Mouse (Mus musculus): ENCODE measurements around the gene Ccdc7b. TPM values are rescaled to one million over a fixed set of nuclear protein-coding genes. Genes with fewer than 3 reads are reported as not detected.

The Ccdc7b gene
- not detected for polyA plus RNA-seq (2014; fragmentation: Illumina TruSeq; extraction: RNeasy Lipid Tissue Mini Kit (QIAGEN cat#74804); ENCODE audit: low read depth, low replicate concordance)

GRCm38 (mm10) chr8:129066834-129067233 lies at the start of gene Ccdc7b:
Gene Ccdc7b (plus strand): TSS chr8:129067134.

GRCm38 (mm10) chr8:129065417-129065816 lies 1.5 kb upstream of the Ccdc7b start, which contains the start of gene Ccdc7a:
Gene Ccdc7a (minus strand): TSS chr8:129065517.

GRCm38 (mm10) chr8:129131561-129131960 lies 64.6 kb downstream of the Ccdc7b start, which contains the start of gene Gm10999:
Gene Gm10999 (minus strand): TSS chr8:129131661.

Other genes starting within 250 kb of the Ccdc7b start
- gene Ccdc7a, start 1.6 kb upstream of the Ccdc7b start, polyA plus RNA-seq (2014; fragmentation: Illumina TruSeq; extraction: RNeasy Lipid Tissue Mini Kit (QIAGEN cat#74804); ENCODE audit: low read depth, low replicate concordance), result not detected
- gene Gm10999, start 64.5 kb downstream of the Ccdc7b start, polyA plus RNA-seq (2014; fragmentation: Illumina TruSeq; extraction: RNeasy Lipid Tissue Mini Kit (QIAGEN cat#74804); ENCODE audit: low read depth, low replicate concordance), result not detected
- gene 2610044O15Rik8, start 167.3 kb downstream of the Ccdc7b start, polyA plus RNA-seq (2014; fragmentation: Illumina TruSeq; extraction: RNeasy Lipid Tissue Mini Kit (QIAGEN cat#74804); ENCODE audit: low read depth, low replicate concordance), result 30.5 TPM